Mouse (Mus musculus): ENCODE measurements at regions not wholly inside any gene's neighbourhood (a gene's known extent, or its start where the extent isn't known, plus 50 kb on each side); places are given as distances from the start of the nearest gene placed in this dataset.
A peak's percentile ranks its signal among the peaks of the same experiment; 100 is the strongest.

DNA sequence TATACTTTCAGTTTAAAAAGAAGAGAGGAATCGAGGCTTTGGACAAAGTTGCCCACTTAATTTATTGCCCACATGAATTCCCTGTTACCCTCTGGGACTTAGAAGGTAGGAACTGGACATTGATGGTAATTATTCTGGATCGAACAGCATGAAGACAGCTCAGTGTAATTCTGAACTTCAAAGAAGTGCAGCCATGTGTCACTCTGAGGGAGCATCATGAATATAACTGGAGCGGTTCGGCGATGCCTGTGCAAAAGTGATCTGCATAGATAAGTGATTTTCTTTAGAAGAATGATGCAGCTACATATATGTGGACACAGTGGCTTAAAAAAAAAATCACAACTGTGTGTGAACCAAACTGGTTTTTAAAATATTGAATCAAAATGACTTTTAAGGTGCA lies 449.5 kb downstream of the Rapgef2 start:
- H3K27ac ChIP-seq (ENCODE audit: low read length): no peak overlapping the region
- no peak overlapping the region for H3K4me3 ChIP-seq (ENCODE audit: low read depth, low read length)
- H3K9ac ChIP-seq (ENCODE audit: low read depth, low read length): no peak overlapping the region
- WGBS: 26% methylated on average over 5 of the region's 5 CpGs
- no peak overlapping the region for H3K4me2 ChIP-seq (ENCODE audit: low read length)
- H3K27me3 ChIP-seq (ENCODE audit: control insufficient read depth, insufficient read depth, low read depth, low read length): no peaks in the 10 kb centered on the region
- peak; percentile 51; the same call in 1 of the 2 replicates for ATAC-seq
- no peaks in the 10 kb centered on the region for H3K9me3 ChIP-seq (replicated peaks; ENCODE audit: control insufficient read depth, low read length, poor library complexity, severe bottlenecking)
- no peaks in the 10 kb centered on the region for H3K36me3 ChIP-seq (ENCODE audit: control insufficient read depth, insufficient read depth, low read length)
- H3K4me1 ChIP-seq (ENCODE audit: control insufficient read depth, insufficient read depth, low read length): no peaks in the 10 kb centered on the region

DNA sequence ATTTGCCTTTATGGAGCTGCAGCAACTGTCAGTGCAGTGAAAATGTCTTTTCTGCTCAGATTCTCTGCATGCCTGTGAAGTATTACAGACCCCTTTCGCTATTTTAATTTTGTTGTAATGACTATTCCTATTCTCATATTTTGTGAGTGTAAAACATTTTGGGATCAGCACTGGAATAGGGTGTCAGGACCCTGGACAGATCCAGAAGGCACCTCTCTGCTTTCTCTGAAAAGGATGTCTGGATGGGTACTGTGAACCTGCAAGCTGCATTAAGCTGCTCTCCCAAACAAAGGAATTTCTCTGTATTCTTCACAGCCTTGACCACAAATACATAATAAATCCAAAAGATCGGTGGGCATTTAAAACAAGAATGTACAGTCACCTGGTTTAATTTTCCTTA lies 460.8 kb downstream of the Rapgef2 start:
- H3K4me1 ChIP-seq (ENCODE audit: control insufficient read depth, insufficient read depth, low read length): no peaks in the 10 kb centered on the region
- no peaks in the 10 kb centered on the region for H3K36me3 ChIP-seq (ENCODE audit: control insufficient read depth, insufficient read depth, low read length)
- H3K27me3 ChIP-seq (ENCODE audit: control insufficient read depth, insufficient read depth, low read depth, low read length): no peaks in the 10 kb centered on the region
- no peak overlapping the region for H3K9ac ChIP-seq (ENCODE audit: low read depth, low read length)
- 59% methylated on average over 2 of the region's 2 CpGs for WGBS
- H3K4me3 ChIP-seq (ENCODE audit: low read depth, low read length): no peak overlapping the region
- H3K9me3 ChIP-seq (replicated peaks; ENCODE audit: control insufficient read depth, low read length, poor library complexity, severe bottlenecking): no peaks in the 10 kb centered on the region
- ATAC-seq: no peak
- no peak overlapping the region for H3K4me2 ChIP-seq (ENCODE audit: low read length)
- H3K27ac ChIP-seq (ENCODE audit: low read length): no peak overlapping the region

DNA sequence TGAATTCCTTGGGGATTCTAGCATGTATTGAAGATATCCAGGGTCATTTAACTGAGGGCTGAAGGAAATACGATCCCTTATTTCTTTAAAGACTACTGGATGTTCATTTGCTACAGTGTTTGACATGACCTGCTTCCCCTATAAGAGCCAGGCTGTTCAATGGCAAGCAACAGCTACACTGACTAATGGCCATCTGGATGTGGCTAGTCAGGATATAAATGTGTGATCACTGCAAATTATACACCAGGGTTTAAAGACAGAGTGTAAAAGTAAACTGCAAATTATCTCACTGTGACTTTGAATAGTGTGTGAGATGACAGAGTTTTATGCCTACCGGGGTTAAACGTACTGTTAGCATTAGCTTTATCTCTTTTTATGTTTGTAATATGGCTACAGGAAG lies 473.9 kb downstream of the Rapgef2 start:
- no peaks in the 10 kb centered on the region for H3K9me3 ChIP-seq (replicated peaks; ENCODE audit: control insufficient read depth, low read length, poor library complexity, severe bottlenecking)
- no peak overlapping the region for H3K27ac ChIP-seq (ENCODE audit: low read length)
- H3K27me3 ChIP-seq (ENCODE audit: control insufficient read depth, insufficient read depth, low read depth, low read length): no peaks in the 10 kb centered on the region
- no peak overlapping the region for H3K4me3 ChIP-seq (ENCODE audit: low read depth, low read length)
- no peak overlapping the region for H3K9ac ChIP-seq (ENCODE audit: low read depth, low read length)
- no peaks in the 10 kb centered on the region for H3K4me1 ChIP-seq (ENCODE audit: control insufficient read depth, insufficient read depth, low read length)
- H3K4me2 ChIP-seq (ENCODE audit: low read length): no peak overlapping the region
- 83% methylated on average over 3 of the region's 3 CpGs for WGBS
- ATAC-seq: no peak
- no peaks in the 10 kb centered on the region for H3K36me3 ChIP-seq (ENCODE audit: control insufficient read depth, insufficient read depth, low read length)

DNA sequence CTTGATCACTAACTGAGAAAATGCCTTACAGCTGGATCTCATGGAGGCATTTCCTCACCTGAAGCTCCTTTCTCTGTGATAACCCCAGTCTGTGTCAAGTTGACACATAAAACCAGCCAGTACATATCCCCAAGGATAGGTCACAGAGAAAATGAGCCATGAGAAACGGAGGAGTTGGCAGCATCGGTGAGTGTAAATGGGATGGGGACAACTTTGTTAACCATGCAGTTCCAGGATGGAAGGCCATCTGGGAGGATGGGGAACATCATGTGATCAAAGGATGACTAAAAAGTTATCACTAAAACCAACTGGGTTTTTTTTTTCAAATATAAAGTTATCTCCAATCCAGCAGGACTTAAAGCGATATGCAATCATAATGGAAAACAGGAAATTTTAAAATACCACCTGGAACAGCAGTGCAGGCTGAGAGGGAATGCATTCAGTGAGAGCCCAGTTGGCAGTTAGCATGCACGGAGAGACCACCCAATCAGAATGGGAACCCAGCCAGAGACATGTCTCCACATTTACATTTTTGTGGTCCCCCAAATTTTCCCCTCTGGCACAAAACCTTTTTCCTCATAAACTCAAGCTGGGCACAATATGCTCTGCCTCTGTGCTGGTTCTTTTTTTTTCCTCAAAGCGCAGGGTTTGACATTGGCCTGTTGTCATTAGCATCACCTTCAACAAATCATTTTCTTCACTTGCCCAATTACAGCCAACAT lies 475.7 kb downstream of the Rapgef2 start:
- Histone ChIP-seq H3K27ac (ENCODE audit: low read length) (no peak overlapping the region), H3K4me3 (ENCODE audit: low read depth, low read length) (no peak overlapping the region), H3K4me2 (ENCODE audit: low read length) (no peak overlapping the region), H3K27me3 (ENCODE audit: control insufficient read depth, insufficient read depth, low read depth, low read length) (no peaks in the 10 kb centered on the region), H3K36me3 (ENCODE audit: control insufficient read depth, insufficient read depth, low read length) (no peaks in the 10 kb centered on the region), H3K4me1 (ENCODE audit: control insufficient read depth, insufficient read depth, low read length) (no peaks in the 10 kb centered on the region), H3K9ac (ENCODE audit: low read depth, low read length) (no peak overlapping the region), H3K9me3 (replicated peaks; ENCODE audit: control insufficient read depth, low read length, poor library complexity, severe bottlenecking) (no peaks in the 10 kb centered on the region)
- WGBS: 92% methylated on average over 5 of the region's 5 CpGs
- ATAC-seq: no peak

DNA sequence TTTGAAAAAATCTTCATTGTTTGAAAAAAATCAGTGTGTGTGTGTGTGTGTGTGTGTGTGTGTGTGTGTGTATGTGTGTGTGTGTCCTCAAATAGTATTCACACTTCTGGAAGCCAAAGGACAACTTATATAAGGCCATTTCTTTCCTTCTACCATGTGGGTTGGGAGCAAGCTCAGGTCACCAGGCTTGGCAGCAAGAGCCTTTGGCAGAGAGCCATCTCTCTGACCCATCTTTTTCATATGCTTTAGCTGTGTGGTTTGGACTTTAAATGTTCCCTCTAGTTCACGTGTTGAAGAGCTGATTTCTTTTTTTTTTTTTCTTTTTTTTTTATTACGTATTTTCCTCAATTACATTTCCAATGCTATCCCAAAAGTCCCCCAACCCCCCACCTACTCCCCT lies 483.1 kb downstream of the Rapgef2 start:
- no peak overlapping the region for H3K27ac ChIP-seq (ENCODE audit: low read length)
- no peaks in the 10 kb centered on the region for H3K27me3 ChIP-seq (ENCODE audit: control insufficient read depth, insufficient read depth, low read depth, low read length)
- H3K36me3 ChIP-seq (ENCODE audit: control insufficient read depth, insufficient read depth, low read length): no peaks in the 10 kb centered on the region
- ATAC-seq: no peak
- no peak overlapping the region for H3K4me2 ChIP-seq (ENCODE audit: low read length)
- 77% methylated on average over 2 of the region's 2 CpGs for WGBS
- H3K4me1 ChIP-seq (ENCODE audit: control insufficient read depth, insufficient read depth, low read length): no peaks in the 10 kb centered on the region
- no peaks in the 10 kb centered on the region for H3K9me3 ChIP-seq (replicated peaks; ENCODE audit: control insufficient read depth, low read length, poor library complexity, severe bottlenecking)
- no peak overlapping the region for H3K9ac ChIP-seq (ENCODE audit: low read depth, low read length)
- H3K4me3 ChIP-seq (ENCODE audit: low read depth, low read length): no peak overlapping the region

DNA sequence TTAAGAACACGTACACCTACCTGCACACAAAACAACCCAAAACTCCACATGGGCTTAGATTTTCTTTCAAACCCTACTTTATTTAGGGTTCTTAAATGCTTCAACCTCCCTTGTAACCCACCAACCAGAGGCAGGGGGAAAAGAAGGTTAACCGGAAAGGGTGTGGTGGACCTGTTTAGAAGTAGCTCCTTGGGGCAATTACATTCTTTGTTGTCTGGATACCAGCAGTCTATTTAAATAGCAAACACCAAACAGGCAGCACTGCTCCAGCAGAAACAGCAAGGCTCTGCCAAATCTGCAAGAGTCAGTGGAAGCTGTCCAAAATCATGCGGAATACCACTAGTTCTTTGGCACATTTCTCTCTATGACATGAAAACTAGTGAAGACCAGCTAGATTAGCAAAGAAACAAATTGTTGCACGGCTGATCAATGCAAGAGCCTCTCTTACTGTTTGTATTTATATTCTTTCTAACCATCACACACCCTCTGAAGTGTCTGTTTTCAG lies 490.3 kb downstream of the Rapgef2 start:
- Histone ChIP-seq H3K9ac (ENCODE audit: low read depth, low read length) (no peak overlapping the region), H3K36me3 (ENCODE audit: control insufficient read depth, insufficient read depth, low read length) (no peaks in the 10 kb centered on the region), H3K27me3 (ENCODE audit: control insufficient read depth, insufficient read depth, low read depth, low read length) (no peaks in the 10 kb centered on the region), H3K4me3 (ENCODE audit: low read depth, low read length) (no peak overlapping the region), H3K9me3 (replicated peaks; ENCODE audit: control insufficient read depth, low read length, poor library complexity, severe bottlenecking) (no peaks in the 10 kb centered on the region), H3K4me2 (ENCODE audit: low read length) (no peak overlapping the region), H3K4me1 (ENCODE audit: control insufficient read depth, insufficient read depth, low read length) (no peaks in the 10 kb centered on the region), H3K27ac (ENCODE audit: low read length) (no peak overlapping the region)
- no peak for ATAC-seq
- 89% methylated on average over 4 of the region's 4 CpGs for WGBS

DNA sequence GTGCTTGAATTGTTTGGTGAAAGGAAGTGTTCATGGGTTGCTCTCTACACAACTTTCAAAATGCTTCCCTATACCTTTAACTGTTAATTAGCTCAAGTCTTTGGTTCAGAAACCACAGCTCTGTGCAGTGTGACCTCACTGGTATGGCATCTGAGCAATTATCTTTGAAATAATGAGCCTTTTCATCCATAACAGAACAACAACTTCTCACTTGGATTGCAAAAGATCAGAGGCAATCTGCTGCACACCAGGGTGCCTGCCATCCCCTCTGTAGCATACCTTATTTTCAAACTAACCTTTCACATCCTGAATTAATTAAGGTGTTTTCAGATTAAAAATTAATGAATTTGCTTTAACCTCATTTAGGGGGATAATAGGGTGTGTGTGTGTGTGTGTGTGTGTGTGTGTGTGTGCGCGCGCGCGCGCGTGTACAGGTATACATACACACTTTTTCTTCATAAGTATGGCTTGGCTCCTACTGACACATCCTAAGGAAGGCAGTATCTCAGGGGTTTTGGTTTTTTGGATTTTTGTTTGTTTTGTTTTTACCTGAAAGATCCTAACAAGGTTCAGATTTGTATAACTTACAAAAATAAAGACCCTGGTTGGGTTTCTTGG lies 493.8 kb downstream of the Rapgef2 start:
- Histone ChIP-seq H3K9ac (ENCODE audit: low read depth, low read length) (no peak overlapping the region), H3K4me1 (ENCODE audit: control insufficient read depth, insufficient read depth, low read length) (no peaks in the 10 kb centered on the region), H3K27me3 (ENCODE audit: control insufficient read depth, insufficient read depth, low read depth, low read length) (no peaks in the 10 kb centered on the region), H3K4me2 (ENCODE audit: low read length) (no peak overlapping the region), H3K9me3 (replicated peaks; ENCODE audit: control insufficient read depth, low read length, poor library complexity, severe bottlenecking) (no peaks in the 10 kb centered on the region), H3K4me3 (ENCODE audit: low read depth, low read length) (no peak overlapping the region), H3K36me3 (ENCODE audit: control insufficient read depth, insufficient read depth, low read length) (no peaks in the 10 kb centered on the region), H3K27ac (ENCODE audit: low read length) (no peak overlapping the region)
- WGBS: 93% methylated on average over 7 of the region's 7 CpGs
- 0 out of 2 replicates have a peak, but pooled peaks have one; percentile 42 for ATAC-seq

DNA sequence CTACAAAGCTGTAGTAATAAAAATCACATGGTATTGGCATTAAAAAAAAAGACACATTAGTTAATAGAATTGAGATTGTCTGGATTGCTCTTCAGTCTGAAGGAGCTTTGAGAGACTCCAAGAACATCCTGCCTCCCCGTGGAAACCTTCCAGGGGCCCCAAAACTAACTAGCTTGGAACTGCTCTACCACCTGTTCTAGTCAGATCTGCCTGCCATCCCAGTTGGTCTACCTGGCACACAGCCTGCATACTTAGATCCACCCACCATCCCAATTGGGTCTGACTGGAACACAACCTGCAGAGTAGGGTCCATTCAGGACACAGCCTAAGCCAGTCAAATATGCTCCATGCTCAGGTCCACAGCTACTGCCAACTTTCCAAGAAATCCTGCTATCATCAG lies 503.6 kb downstream of the Rapgef2 start:
- 83% methylated on average over 1 of the region's 1 CpGs for WGBS
- Histone ChIP-seq H3K27me3 (ENCODE audit: control insufficient read depth, insufficient read depth, low read depth, low read length) (no peaks in the 10 kb centered on the region), H3K4me3 (ENCODE audit: low read depth, low read length) (no peak overlapping the region), H3K9me3 (replicated peaks; ENCODE audit: control insufficient read depth, low read length, poor library complexity, severe bottlenecking) (no peaks in the 10 kb centered on the region), H3K4me1 (ENCODE audit: control insufficient read depth, insufficient read depth, low read length) (no peaks in the 10 kb centered on the region), H3K9ac (ENCODE audit: low read depth, low read length) (no peak overlapping the region), H3K27ac (ENCODE audit: low read length) (no peak overlapping the region), H3K4me2 (ENCODE audit: low read length) (no peak overlapping the region), H3K36me3 (ENCODE audit: control insufficient read depth, insufficient read depth, low read length) (no peaks in the 10 kb centered on the region)
- no peak for ATAC-seq

DNA sequence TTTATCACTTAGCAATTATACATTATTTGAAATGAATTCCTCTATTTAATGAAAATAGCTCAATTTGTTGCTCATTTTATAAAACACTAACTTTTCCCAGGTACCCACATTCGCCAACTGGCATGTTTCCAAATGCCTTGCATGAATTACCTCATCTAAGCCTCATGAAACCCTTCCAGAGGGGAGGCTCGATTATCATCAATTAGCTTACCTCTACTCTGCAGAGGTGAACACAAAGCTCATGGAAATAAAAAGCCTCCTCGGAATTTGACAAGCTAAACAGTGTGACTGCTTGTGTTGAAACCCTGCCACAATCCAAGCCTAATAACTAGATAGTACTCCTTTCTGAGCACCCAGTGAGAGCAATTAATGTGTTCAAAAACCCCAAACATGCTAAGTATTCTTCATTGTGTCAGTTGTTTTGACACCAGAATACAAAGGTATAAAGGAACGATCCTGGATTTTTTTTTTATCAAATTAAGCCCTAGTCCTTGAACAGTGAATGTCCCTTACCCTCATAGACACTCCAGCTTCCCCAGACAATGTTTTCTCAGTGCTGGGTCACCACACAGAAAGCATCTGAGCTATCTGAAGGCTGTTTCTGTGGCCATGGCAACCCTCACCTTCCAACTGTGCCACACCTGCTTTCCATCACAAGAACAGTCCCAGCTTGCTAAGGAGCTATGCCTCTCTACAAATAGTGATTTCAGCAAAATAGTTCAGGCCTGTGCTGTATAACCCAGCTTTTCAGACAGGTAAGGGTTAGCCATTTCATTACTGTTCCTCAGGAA lies 530.4 kb downstream of the Rapgef2 start:
- H3K36me3 ChIP-seq (ENCODE audit: control insufficient read depth, insufficient read depth, low read length): no peaks in the 10 kb centered on the region
- peak; percentile 51 for ATAC-seq
- WGBS: 37% methylated on average over 4 of the region's 4 CpGs
- H3K9ac ChIP-seq (ENCODE audit: low read depth, low read length): no peak overlapping the region
- no peaks in the 10 kb centered on the region for H3K27me3 ChIP-seq (ENCODE audit: control insufficient read depth, insufficient read depth, low read depth, low read length)
- no peak overlapping the region for H3K4me2 ChIP-seq (ENCODE audit: low read length)
- H3K4me1 ChIP-seq (ENCODE audit: control insufficient read depth, insufficient read depth, low read length): peaks cover 3% of the 10 kb centered on the region; the same call in 1 of the 2 replicates
- no peaks in the 10 kb centered on the region for H3K9me3 ChIP-seq (replicated peaks; ENCODE audit: control insufficient read depth, low read length, poor library complexity, severe bottlenecking)
- H3K27ac ChIP-seq (ENCODE audit: low read length): no peak overlapping the region
- H3K4me3 ChIP-seq (ENCODE audit: low read depth, low read length): no peak overlapping the region
